Mouse (Mus musculus): ENCODE measurements around the gene Olfr1216. TPM values are rescaled to one million over a fixed set of nuclear protein-coding genes. Genes with fewer than 3 reads are reported as not detected.
"Not testable (repeated sequence)": the region's sequence is repeated elsewhere in the genome, so short reads cannot be mapped to it uniquely, and the experiment has no call there.

Olfr1216 gene
- not detected for total RNA-seq (2018; cell fraction: chromatin; rRNA removed)
- total RNA-seq (2018; cell fraction: cytosol; rRNA removed): not detected
- not detected for total RNA-seq (2018; cell fraction: nucleus; rRNA removed)
- polyA plus RNA-seq (2018): not detected in 3 replicates

DNA sequence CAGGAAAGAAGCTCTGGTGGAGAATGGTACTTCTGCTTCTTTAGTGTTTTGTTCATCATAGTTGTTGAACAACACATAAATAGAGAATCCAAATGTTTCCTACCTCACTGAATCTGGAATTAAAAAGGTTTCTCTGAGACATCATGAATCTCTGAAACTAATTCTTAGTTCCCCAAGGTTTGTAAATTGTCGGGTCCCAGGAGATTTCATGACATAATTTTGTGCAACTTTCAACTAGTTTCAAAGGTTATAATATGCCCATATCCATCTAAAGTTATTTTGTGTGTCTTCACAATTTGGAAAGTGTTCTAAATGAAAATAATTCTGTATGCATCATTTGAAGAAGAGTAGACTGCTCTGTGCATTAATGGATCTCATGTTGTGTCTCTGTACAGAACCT lies at the start of gene Olfr1216:
Gene Olfr1216, minus strand, starts transcription at position 101 of the 400 bp plus-strand sequence.
- 93% methylated on average over 1 of the region's 1 CpGs for WGBS (ENCODE audit: missing documents)
- Histone ChIP-seq H3K4me3 (ENCODE audit: inconsistent target) (no peak within 1 kb of the TSS), H3K27ac (no peak within 1 kb of the TSS), H3K36me3 (ENCODE audit: inconsistent target) (no peaks in the 10 kb centered on the region), H3K79me2 (ENCODE audit: inconsistent target) (no peaks in the 10 kb centered on the region)

- H3K27ac ChIP-seq: no peak within 1 kb of the TSS
- no peak within 1 kb of the TSS for H3K4me3 ChIP-seq (ENCODE audit: inconsistent target)
- no peaks in the 10 kb centered on the region for H3K79me2 ChIP-seq (ENCODE audit: inconsistent target)
- H3K36me3 ChIP-seq (ENCODE audit: inconsistent target): no peaks in the 10 kb centered on the region
These were observed 42.9 kb upstream of the Olfr1216 start, which contains the start of gene Olfr1218 for GRCm38 (mm10) chr2:89061087-89061486. Gene Olfr1218 (minus strand): TSS chr2:89061187.

DNA sequence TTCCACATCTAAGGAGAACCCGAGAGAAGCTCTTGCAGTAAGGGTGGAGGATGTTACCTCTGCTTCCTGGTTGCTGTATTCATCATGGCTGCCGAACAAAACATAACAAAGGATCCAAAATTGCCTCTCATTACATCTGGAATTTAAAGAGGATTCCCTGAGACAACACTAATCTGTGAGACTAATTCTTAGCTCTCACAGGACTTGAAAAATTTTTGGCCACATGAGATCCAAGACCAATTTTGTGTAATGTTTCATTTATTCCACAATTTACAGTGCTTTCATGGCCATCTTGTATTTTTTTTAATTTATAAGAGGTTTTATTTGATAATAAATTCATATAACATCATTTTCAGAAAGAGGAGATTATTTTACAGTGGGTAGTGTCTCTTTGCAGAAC lies 13.8 kb upstream of the Olfr1216 start, which contains the start of gene Olfr1217:
Gene Olfr1217, minus strand, starts transcription at position 101 of the 400 bp plus-strand sequence.
- Histone ChIP-seq H3K36me3 (ENCODE audit: inconsistent target) (no peaks in the 10 kb centered on the region), H3K4me3 (ENCODE audit: inconsistent target) (no peak within 1 kb of the TSS), H3K79me2 (ENCODE audit: inconsistent target) (no peaks in the 10 kb centered on the region), H3K27ac (no peak within 1 kb of the TSS)
- 56% methylated on average over 2 of the region's 2 CpGs for WGBS (ENCODE audit: missing documents)

DNA sequence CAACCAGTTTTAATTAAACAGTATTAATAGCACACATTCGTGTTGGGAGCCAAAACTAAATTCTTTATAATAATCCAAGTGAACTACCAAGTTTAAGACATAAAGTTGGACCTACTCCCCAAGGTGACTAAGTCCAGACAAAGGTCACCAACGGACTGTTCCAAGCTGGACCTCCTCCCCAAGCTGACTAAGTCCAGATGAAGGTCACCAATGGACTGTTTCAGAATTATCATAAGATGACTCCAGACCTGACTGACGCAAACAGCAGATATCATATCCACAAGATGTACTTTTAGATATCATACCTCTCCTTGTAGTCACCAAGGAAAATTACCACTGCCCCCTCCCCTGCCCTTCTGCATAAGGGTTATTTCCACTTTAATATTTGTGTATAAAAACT lies 3.3 kb upstream of the Olfr1216 start:
- WGBS (ENCODE audit: missing documents): 74% methylated on average over 3 of the region's 3 CpGs

DNA sequence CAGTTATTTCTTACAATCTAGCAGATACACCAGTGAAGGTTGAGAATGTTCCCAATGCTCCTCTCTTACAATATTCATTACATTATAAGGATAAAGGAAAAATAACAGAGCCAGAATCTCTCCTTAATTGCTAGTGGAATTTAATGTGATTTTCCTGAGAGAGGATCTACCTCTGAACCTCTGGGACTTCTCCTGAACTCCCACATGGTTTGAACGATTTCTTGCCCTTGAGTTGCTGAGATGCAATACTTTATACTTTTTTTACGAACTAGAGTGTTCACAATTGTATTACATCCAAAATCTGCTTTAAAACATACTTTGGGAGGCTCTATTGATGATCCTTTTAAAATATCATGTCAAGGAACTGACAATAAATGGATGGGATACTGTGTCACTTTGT lies 11.3 kb downstream of the Olfr1216 start, which contains the start of gene Olfr1215:
Gene Olfr1215, minus strand, starts transcription at position 101 of the 400 bp plus-strand sequence.
- Histone ChIP-seq H3K27ac (no peak within 1 kb of the TSS), H3K79me2 (ENCODE audit: inconsistent target) (no peaks in the 10 kb centered on the region), H3K36me3 (ENCODE audit: inconsistent target) (no peaks in the 10 kb centered on the region), H3K4me3 (ENCODE audit: inconsistent target) (no peak within 1 kb of the TSS)
- WGBS (ENCODE audit: missing documents): 64% methylated on average over 2 of the region's 2 CpGs

More for the DNA sequence above, 3.3 kb upstream of the Olfr1216 start:
- H3K4me3 ChIP-seq (ENCODE audit: inconsistent target); H3K27ac ChIP-seq; H3K36me3 ChIP-seq (ENCODE audit: inconsistent target); H3K79me2 ChIP-seq (ENCODE audit: inconsistent target): not testable (repeated sequence)

DNA sequence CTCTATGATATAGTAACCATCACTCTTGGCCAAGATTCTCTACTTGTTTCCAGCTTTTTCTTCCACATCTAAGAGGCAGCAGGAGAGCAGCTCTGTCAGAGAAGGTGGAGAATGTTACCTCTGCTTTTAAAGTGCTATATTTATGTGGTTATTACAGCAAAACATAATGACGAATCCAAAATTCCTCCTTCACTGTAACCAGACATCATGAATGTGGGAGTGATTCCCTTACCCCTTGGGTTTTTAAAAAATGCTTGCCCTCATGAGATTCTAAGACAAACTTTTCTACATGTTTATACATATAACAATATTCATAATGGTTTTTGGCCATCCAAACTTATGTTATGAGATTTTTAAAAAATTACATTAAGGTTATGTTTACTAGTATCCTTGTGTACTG lies 25.6 kb downstream of the Olfr1216 start, which contains the start of gene Olfr1214:
Gene Olfr1214, minus strand, starts transcription at position 101 of the 400 bp plus-strand sequence.
- Histone ChIP-seq H3K27ac (no peak within 1 kb of the TSS), H3K79me2 (ENCODE audit: inconsistent target) (no peaks in the 10 kb centered on the region), H3K36me3 (ENCODE audit: inconsistent target) (no peaks in the 10 kb centered on the region), H3K4me3 (ENCODE audit: inconsistent target) (no peak within 1 kb of the TSS)
- 100% methylated on average over 1 of the region's 1 CpGs for WGBS (ENCODE audit: missing documents)

- 73% methylated on average over 1 of the region's 1 CpGs for WGBS (ENCODE audit: missing documents)
- no peaks in the 10 kb centered on the region for H3K79me2 ChIP-seq (ENCODE audit: inconsistent target)
- no peak within 1 kb of the TSS for H3K4me3 ChIP-seq (ENCODE audit: inconsistent target)
These were observed 38.0 kb downstream of the Olfr1216 start, which contains the start of gene Gm13762 for GRCm38 (mm10) chr2:88980181-88980580. Gene Gm13762 (minus strand): TSS chr2:88980281.

More at GRCm38 (mm10) chr2:88980181-88980580, 38.0 kb downstream of the Olfr1216 start, which contains the start of gene Gm13762:
- Histone ChIP-seq H3K36me3 (ENCODE audit: inconsistent target) (no peaks in the 10 kb centered on the region), H3K27ac (no peak within 1 kb of the TSS)

Other genes with a start within 250 kb of the Olfr1216 start
- gene Olfr1200, start 247.9 kb downstream of the Olfr1216 start, polyA plus RNA-seq (2018): not detected in 3 replicates
- gene Olfr1201, start 225.3 kb downstream of the Olfr1216 start, polyA plus RNA-seq (2018): not detected in 3 replicates
- not detected in 3 replicates for gene Olfr1202, start 203.8 kb downstream of the Olfr1216 start, polyA plus RNA-seq (2018)
- gene Olfr1205, start 188.6 kb downstream of the Olfr1216 start, polyA plus RNA-seq (2018): not detected in 3 replicates
- not detected in 3 replicates for gene Olfr1204, start 169.0 kb downstream of the Olfr1216 start, polyA plus RNA-seq (2018)
- gene Olfr1206, start 155.1 kb downstream of the Olfr1216 start, polyA plus RNA-seq (2018): not detected in 3 replicates
- not detected in 3 replicates for gene Olfr1208, start 116.0 kb downstream of the Olfr1216 start, polyA plus RNA-seq (2018)
- not detected in 3 replicates for gene Olfr1209, start 103.2 kb downstream of the Olfr1216 start, polyA plus RNA-seq (2018)
- gene Olfr1211, start 80.2 kb downstream of the Olfr1216 start, polyA plus RNA-seq (2018): not detected in 3 replicates
- gene Olfr1212, start 64.4 kb downstream of the Olfr1216 start, polyA plus RNA-seq (2018): not detected in 3 replicates
- not detected in 3 replicates for gene Gm13762, start 38.1 kb downstream of the Olfr1216 start, polyA plus RNA-seq (2018)
- gene Olfr1214, start 25.7 kb downstream of the Olfr1216 start, polyA plus RNA-seq (2018): not detected in 3 replicates
- gene Olfr1215, start 11.4 kb downstream of the Olfr1216 start, polyA plus RNA-seq (2018): not detected in 3 replicates
- not detected in 3 replicates for gene Olfr1217, start 13.7 kb upstream of the Olfr1216 start, polyA plus RNA-seq (2018)
- not detected in 3 replicates for gene Olfr1218, start 42.8 kb upstream of the Olfr1216 start, polyA plus RNA-seq (2018)
- gene Olfr1219, start 65.2 kb upstream of the Olfr1216 start, polyA plus RNA-seq (2018): not detected in 3 replicates
- not detected in 3 replicates for gene Olfr1220, start 88.5 kb upstream of the Olfr1216 start, polyA plus RNA-seq (2018)
- gene Olfr1221, start 98.9 kb upstream of the Olfr1216 start, polyA plus RNA-seq (2018): not detected in 3 replicates
- gene Olfr1222, start 114.7 kb upstream of the Olfr1216 start, polyA plus RNA-seq (2018): not detected in 3 replicates
- not detected in 3 replicates for gene Olfr1223, start 133.2 kb upstream of the Olfr1216 start, polyA plus RNA-seq (2018)
- not detected in 3 replicates for gene Olfr1224-ps1, start 145.8 kb upstream of the Olfr1216 start, polyA plus RNA-seq (2018)
- not detected in 3 replicates for gene Olfr1225, start 156.3 kb upstream of the Olfr1216 start, polyA plus RNA-seq (2018)
- not detected in 3 replicates for gene Olfr1226, start 181.7 kb upstream of the Olfr1216 start, polyA plus RNA-seq (2018)
- gene Olfr1228, start 235.7 kb upstream of the Olfr1216 start, polyA plus RNA-seq (2018): not detected in 3 replicates